Mouse (Mus musculus): ENCODE measurements around the gene Il25. TPM values are rescaled to one million over a fixed set of nuclear protein-coding genes. Genes with fewer than 3 reads are reported as not detected.
"Not testable (repeated sequence)": the region's sequence is repeated elsewhere in the genome, so short reads cannot be mapped to it uniquely, and the experiment has no call there.

Gene Il25
- polyA plus RNA-seq, 1 experiment from 2014 or later = not detected

- WGBS = 72% methylated on average over 15 of the region's 15 CpGs
- H3K9me3 ChIP-seq (ENCODE audit: control insufficient read depth, low read depth, low read length) = no peaks in the 10 kb centered on the region
- no peaks in the 10 kb centered on the region for H3K27me3 ChIP-seq (ENCODE audit: control insufficient read depth, insufficient read depth, low read length)
- H3K36me3 ChIP-seq (ENCODE audit: control insufficient read depth, insufficient read depth, low read length) = no peaks in the 10 kb centered on the region
- no peak overlapping the region for H3K4me3 ChIP-seq (ENCODE audit: low read depth, low read length)
- no peak overlapping the region for H3K9ac ChIP-seq (replicated peaks; ENCODE audit: low read depth, low read length)
- H3K4me2 ChIP-seq (replicated peaks; ENCODE audit: low read depth, low read length) = no peak overlapping the region
- no peaks in the 10 kb centered on the region for H3K4me1 ChIP-seq (ENCODE audit: control insufficient read depth, insufficient read depth, low read length)
- no peak for ATAC-seq (ENCODE audit: insufficient number of reproducible peaks, insufficient read depth, low FRiP score, low read depth)
- H3K27ac ChIP-seq (ENCODE audit: low read length) = no peak overlapping the region
These were observed 32.5 kb downstream of the Il25 start for GRCm38 (mm10) chr14:54965044-54965443.

DNA sequence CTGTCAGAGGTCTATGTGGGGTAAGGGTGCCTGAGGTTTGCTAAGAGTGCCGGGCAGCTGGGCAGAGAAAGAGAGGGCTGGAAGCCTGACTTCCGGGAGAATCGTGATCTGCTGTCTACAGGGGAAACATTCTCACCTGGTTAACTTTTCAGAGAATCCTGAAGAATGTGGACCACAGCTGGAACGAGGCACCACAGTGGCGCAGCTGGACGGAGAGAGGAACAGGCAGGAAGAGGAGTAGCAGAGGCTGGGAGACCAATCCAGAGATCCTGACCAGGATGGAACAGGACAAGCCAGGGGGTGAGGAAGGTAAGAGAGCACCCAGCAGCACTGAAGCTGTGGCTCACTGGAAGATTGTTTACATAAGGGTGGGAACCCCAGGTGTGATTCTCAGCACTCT lies 33.1 kb downstream of the Il25 start:
- H3K9me3 ChIP-seq (ENCODE audit: control insufficient read depth, low read depth, low read length) = no peaks in the 10 kb centered on the region
- no peaks in the 10 kb centered on the region for H3K4me1 ChIP-seq (ENCODE audit: control insufficient read depth, insufficient read depth, low read length)
- 53% methylated on average over 6 of the region's 6 CpGs for WGBS
- no peak overlapping the region for H3K4me2 ChIP-seq (replicated peaks; ENCODE audit: low read depth, low read length)
- no peak overlapping the region for H3K27ac ChIP-seq (ENCODE audit: low read length)
- ATAC-seq (ENCODE audit: insufficient number of reproducible peaks, insufficient read depth, low FRiP score, low read depth) = no peak
- no peak overlapping the region for H3K4me3 ChIP-seq (ENCODE audit: low read depth, low read length)
- H3K9ac ChIP-seq (replicated peaks; ENCODE audit: low read depth, low read length) = no peak overlapping the region
- no peaks in the 10 kb centered on the region for H3K27me3 ChIP-seq (ENCODE audit: control insufficient read depth, insufficient read depth, low read length)
- H3K36me3 ChIP-seq (ENCODE audit: control insufficient read depth, insufficient read depth, low read length) = no peaks in the 10 kb centered on the region

DNA sequence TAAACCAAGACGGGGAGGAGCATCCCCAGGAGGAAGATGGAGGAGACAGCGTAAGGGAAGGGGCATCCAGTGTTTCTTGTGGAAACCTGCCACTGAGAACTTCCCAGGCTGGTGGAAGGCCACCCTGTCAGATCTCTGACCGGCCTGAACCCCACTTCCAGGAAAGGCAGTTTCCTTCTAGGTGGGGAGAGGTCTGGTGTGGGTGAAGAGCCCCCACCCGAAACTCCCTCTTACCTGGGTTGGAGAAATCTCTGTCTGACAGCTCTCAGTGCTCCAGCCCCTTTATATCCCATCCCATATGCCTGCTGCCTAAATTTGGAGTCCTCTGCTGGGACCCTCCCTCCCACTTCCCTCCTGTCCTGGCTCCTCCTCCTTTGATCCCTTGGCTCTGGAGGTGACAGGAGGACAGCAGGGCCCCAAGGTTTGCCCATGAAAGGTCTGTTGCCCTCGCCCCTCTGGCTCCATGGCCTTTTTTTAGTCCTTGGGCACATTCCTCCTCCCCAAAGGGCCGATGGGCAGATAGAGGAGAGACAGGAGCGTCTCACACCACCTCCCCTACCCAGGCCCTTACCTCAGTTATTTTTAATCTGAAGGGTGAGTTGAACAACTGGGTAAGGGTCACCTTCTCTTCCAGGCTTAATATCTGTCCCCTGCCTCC lies 34.0 kb downstream of the Il25 start, which contains the start of gene Myh6:
Myh6 (minus strand) TSS at position 608 of the 658 bp plus-strand sequence.
- ATAC-seq (ENCODE audit: insufficient number of reproducible peaks, insufficient read depth, low FRiP score, low read depth) = no peak
- Histone ChIP-seq H3K4me3 (ENCODE audit: low read depth, low read length) (no peak within 1 kb of the TSS), H3K27me3 (ENCODE audit: control insufficient read depth, insufficient read depth, low read length) (no peaks in the 10 kb centered on the region), H3K4me1 (ENCODE audit: control insufficient read depth, insufficient read depth, low read length) (no peaks in the 10 kb centered on the region), H3K4me2 (replicated peaks; ENCODE audit: low read depth, low read length) (no peak within 1 kb of the TSS), H3K9me3 (ENCODE audit: control insufficient read depth, low read depth, low read length) (no peaks in the 10 kb centered on the region), H3K27ac (ENCODE audit: low read length) (no peak within 1 kb of the TSS), H3K36me3 (ENCODE audit: control insufficient read depth, insufficient read depth, low read length) (no peaks in the 10 kb centered on the region), H3K9ac (replicated peaks; ENCODE audit: low read depth, low read length) (no peak within 1 kb of the TSS)
- 66% methylated on average over 7 of the region's 7 CpGs for WGBS

DNA sequence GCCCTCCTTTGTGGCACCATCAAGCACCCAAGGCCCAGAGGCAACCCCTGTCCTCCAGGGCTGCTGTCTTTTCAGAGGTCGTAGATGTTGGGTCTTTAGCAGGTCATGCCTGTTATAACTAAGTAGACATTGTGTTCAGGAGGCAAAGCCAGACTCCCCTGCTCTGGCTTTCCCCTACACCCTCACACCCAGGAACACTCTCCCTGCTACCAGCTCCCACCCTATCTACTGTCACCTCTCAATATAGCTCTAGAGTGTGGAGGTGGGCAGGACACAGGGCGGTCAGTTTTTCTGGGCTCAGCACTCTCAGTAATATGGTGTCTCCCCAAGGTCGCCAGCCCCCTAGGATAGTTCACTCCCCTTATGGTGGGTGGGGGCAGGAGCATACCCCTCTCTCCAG lies 35.4 kb downstream of the Il25 start:
- H3K27me3 ChIP-seq (ENCODE audit: control insufficient read depth, insufficient read depth, low read length) = no peaks in the 10 kb centered on the region
- no peak overlapping the region for H3K4me3 ChIP-seq (ENCODE audit: low read depth, low read length)
- 85% methylated on average over 3 of the region's 3 CpGs for WGBS
- H3K9me3 ChIP-seq (ENCODE audit: control insufficient read depth, low read depth, low read length) = no peaks in the 10 kb centered on the region
- no peak for ATAC-seq (ENCODE audit: insufficient number of reproducible peaks, insufficient read depth, low FRiP score, low read depth)
- no peaks in the 10 kb centered on the region for H3K36me3 ChIP-seq (ENCODE audit: control insufficient read depth, insufficient read depth, low read length)
- H3K9ac ChIP-seq (replicated peaks; ENCODE audit: low read depth, low read length) = no peak overlapping the region
- H3K4me1 ChIP-seq (ENCODE audit: control insufficient read depth, insufficient read depth, low read length) = no peaks in the 10 kb centered on the region
- H3K4me2 ChIP-seq (replicated peaks; ENCODE audit: low read depth, low read length) = no peak overlapping the region
- no peak overlapping the region for H3K27ac ChIP-seq (ENCODE audit: low read length)

DNA sequence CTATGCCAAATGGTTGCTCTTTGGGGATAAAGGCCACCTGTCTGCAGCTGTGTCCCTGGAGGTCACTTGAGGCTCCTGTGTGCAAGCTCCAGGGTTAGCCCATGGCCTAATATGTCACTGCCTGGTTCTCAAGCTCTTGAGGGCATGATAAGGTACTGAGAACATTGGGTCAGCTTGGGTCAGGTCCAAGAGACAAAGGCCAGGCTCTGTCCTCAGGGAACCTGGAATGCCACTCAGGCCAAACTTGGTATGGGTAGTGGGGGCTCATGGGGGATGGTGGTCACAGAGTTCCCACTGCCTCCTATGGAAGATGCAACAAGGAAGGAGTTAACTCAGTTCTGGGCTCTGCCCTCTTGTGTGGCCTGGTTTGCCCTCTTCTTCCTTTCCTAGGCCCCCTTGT lies 35.8 kb downstream of the Il25 start:
- no peak for ATAC-seq (ENCODE audit: insufficient number of reproducible peaks, insufficient read depth, low FRiP score, low read depth)
- Histone ChIP-seq H3K9ac (replicated peaks; ENCODE audit: low read depth, low read length) (no peak overlapping the region), H3K27ac (ENCODE audit: low read length) (no peak overlapping the region), H3K4me1 (ENCODE audit: control insufficient read depth, insufficient read depth, low read length) (no peaks in the 10 kb centered on the region), H3K9me3 (ENCODE audit: control insufficient read depth, low read depth, low read length) (no peaks in the 10 kb centered on the region), H3K4me3 (ENCODE audit: low read depth, low read length) (no peak overlapping the region), H3K27me3 (ENCODE audit: control insufficient read depth, insufficient read depth, low read length) (no peaks in the 10 kb centered on the region), H3K36me3 (ENCODE audit: control insufficient read depth, insufficient read depth, low read length) (no peaks in the 10 kb centered on the region), H3K4me2 (replicated peaks; ENCODE audit: low read depth, low read length) (no peak overlapping the region)

GRCm38 (mm10) chr14:54972786-54973185 lies 40.3 kb downstream of the Il25 start:
- not testable (repeated sequence) for H3K27ac ChIP-seq (ENCODE audit: low read length); H3K4me3 ChIP-seq (ENCODE audit: low read depth, low read length); H3K36me3 ChIP-seq (ENCODE audit: control insufficient read depth, insufficient read depth, low read length); H3K9ac ChIP-seq (replicated peaks; ENCODE audit: low read depth, low read length); ATAC-seq (ENCODE audit: insufficient number of reproducible peaks, insufficient read depth, low FRiP score, low read depth); H3K9me3 ChIP-seq (ENCODE audit: control insufficient read depth, low read depth, low read length); H3K4me1 ChIP-seq (ENCODE audit: control insufficient read depth, insufficient read depth, low read length); H3K4me2 ChIP-seq (replicated peaks; ENCODE audit: low read depth, low read length); H3K27me3 ChIP-seq (ENCODE audit: control insufficient read depth, insufficient read depth, low read length)
- WGBS = 95% methylated on average over 7 of the region's 11 CpGs

DNA sequence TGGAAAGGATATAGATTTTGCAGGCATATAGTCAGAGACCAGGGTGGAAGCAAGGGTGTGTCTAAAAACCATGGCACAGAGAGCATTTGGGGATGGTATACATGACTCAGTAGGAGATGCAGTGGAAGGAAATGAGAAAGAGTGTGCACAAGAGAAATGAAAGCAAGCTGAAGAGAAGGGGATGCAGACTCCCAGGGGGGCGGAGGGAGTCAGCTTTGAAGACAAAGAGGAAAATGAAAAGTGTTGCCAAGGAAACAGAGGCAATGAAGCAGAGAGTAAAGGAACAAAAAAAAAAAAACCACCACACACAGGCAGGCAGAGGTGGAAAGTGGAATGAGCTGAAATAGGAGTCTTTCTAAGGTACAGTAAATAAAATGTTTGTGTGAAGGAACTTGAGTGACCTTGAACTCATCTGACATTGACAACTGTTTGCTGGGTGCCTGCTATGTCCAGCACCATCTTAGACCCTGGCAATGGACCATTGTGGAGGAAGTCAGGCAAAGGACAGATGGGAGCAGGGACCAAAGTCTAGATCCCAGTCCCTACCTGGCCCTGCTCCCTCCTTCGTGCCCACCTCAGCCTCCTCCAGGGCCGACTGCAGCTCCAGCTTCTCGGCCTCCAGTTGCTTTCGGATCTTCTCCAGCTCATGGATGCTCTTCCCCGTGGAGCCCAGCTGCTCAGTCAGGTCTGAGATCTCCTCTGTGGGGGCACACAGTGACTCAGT lies 41.7 kb downstream of the Il25 start:
- no peak overlapping the region for H3K27ac ChIP-seq (ENCODE audit: low read length)
- no peak overlapping the region for H3K9ac ChIP-seq (replicated peaks; ENCODE audit: low read depth, low read length)
- H3K27me3 ChIP-seq (ENCODE audit: control insufficient read depth, insufficient read depth, low read length) = no peaks in the 10 kb centered on the region
- 84% methylated on average over 6 of the region's 6 CpGs for WGBS
- no peak overlapping the region for H3K4me2 ChIP-seq (replicated peaks; ENCODE audit: low read depth, low read length)
- no peaks in the 10 kb centered on the region for H3K36me3 ChIP-seq (ENCODE audit: control insufficient read depth, insufficient read depth, low read length)
- H3K9me3 ChIP-seq (ENCODE audit: control insufficient read depth, low read depth, low read length) = no peaks in the 10 kb centered on the region
- no peak overlapping the region for H3K4me3 ChIP-seq (ENCODE audit: low read depth, low read length)
- no peak for ATAC-seq (ENCODE audit: insufficient number of reproducible peaks, insufficient read depth, low FRiP score, low read depth)
- H3K4me1 ChIP-seq (ENCODE audit: control insufficient read depth, insufficient read depth, low read length) = no peaks in the 10 kb centered on the region

- 79% methylated on average over 1 of the region's 1 CpGs for WGBS
- no peaks in the 10 kb centered on the region for H3K36me3 ChIP-seq (ENCODE audit: control insufficient read depth, insufficient read depth, low read length)
- no peak within 1 kb of the TSS for H3K9ac ChIP-seq (replicated peaks; ENCODE audit: low read depth, low read length)
- H3K27me3 ChIP-seq (ENCODE audit: control insufficient read depth, insufficient read depth, low read length) = no peaks in the 10 kb centered on the region
- no peak within 1 kb of the TSS for H3K27ac ChIP-seq (ENCODE audit: low read length)
- H3K4me2 ChIP-seq (replicated peaks; ENCODE audit: low read depth, low read length) = no peak within 1 kb of the TSS
- no peak within 1 kb of the TSS for H3K4me3 ChIP-seq (ENCODE audit: low read depth, low read length)
- H3K9me3 ChIP-seq (ENCODE audit: control insufficient read depth, low read depth, low read length) = no peaks in the 10 kb centered on the region
- H3K4me1 ChIP-seq (ENCODE audit: control insufficient read depth, insufficient read depth, low read length) = no peaks in the 10 kb centered on the region
- ATAC-seq (ENCODE audit: insufficient number of reproducible peaks, insufficient read depth, low FRiP score, low read depth) = no peak
These were observed 44.1 kb downstream of the Il25 start, which contains the start of gene Gm17428 for GRCm38 (mm10) chr14:54976633-54977032. Gene Gm17428 (plus strand): TSS chr14:54976933.

All from stomach, embryonic 14.5 days (tissue).